Mouse (Mus musculus): ENCODE measurements around the gene Apobec3. TPM values are rescaled to one million over a fixed set of nuclear protein-coding genes. Genes with fewer than 3 reads are reported as not detected.

The Apobec3 gene
- polyA plus RNA-seq (2015; fragmentation: Nextera tagmentation; extraction: Ambion mirVana) = 30.0 and 38.5 TPM in 2 replicates

DNA sequence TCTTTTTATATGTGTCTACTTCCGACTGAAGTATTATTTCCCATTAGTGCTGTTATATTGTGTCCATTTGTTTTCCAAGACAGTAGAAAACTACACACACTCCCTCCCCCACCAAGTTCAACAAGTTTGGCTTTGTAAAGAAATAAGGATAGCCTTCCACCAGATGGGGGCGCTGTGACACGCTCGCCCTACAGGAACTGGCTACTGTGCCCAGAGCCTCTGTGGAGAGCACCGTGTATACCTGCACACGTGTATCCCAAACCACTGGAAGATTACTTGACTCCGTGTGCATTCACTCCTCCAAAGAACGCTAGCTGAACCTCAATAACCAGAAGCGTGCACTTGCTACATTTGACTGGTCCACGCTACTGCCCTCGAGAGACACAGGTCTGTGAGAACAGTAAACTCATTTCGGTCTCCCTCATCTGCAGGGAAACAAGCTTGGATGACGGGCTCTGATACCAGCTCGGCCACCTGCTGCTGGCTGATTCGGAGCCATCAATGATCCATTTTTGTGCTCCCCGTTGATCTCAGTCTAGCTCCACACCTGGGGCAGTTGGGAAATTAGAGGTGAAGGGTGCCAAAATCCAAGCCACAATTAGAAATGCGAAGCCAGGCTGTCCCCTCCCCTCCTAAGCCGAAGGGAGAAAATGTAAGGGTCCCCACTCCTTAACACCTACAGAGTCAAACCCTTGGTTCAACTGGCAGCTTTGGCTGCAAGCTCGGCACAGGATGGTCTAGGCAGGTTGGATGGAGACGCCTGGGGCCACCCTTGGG is at the start of gene Apobec3:
TSS of gene Apobec3 (plus strand) at position 224 of the 777 bp plus-strand sequence.
- peak; percentile 50; the same call in 1 of the 2 replicates for ATAC-seq (ENCODE audit: borderline replicate concordance, extremely low read depth, low FRiP score, low TSS enrichment)
- Histone ChIP-seq H3K9ac (peak within 1 kb of the TSS; percentile 56), H3K4me1 (peaks cover 13% of the 10 kb centered on the region; the same call in 1 of the 2 replicates), H3K27me3 (no peaks in the 10 kb centered on the region), H3K4me2 (peak within 1 kb of the TSS; percentile 60), H3K9me3 (no peaks in the 10 kb centered on the region), H3K27ac (peak within 1 kb of the TSS; percentile 85), H3K4me3 (peak within 1 kb of the TSS; percentile 53), H3K36me3 (no peaks in the 10 kb centered on the region)
- WGBS = 3% methylated on average over 20 of the region's 20 CpGs

DNA sequence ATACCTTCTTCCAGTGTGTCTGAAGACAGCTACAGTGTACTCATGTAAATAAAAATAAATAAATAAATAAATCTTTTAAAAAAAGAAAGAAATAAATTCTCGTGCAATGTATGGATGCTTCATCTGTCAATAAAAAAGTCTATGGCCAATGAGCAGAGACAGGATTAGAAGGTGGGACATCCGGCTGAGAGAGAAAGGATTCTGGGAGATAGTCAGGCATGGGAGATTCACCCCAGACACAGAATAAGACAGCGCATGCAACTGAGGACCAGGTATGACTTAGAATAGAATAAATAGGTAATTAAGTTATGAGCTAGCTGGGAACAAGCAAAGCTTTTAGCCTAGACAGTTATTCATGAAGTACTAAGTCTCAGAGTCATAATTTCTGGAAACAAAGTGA is 48.5 kb upstream of the Apobec3 start:
- ATAC-seq (ENCODE audit: borderline replicate concordance, extremely low read depth, low FRiP score, low TSS enrichment) = no peak
- no peak overlapping the region for H3K4me3 ChIP-seq
- H3K4me2 ChIP-seq = no peak overlapping the region
- H3K27ac ChIP-seq = no peak overlapping the region
- H3K27me3 ChIP-seq = no peaks in the 10 kb centered on the region
- peaks cover 10% of the 10 kb centered on the region for H3K4me1 ChIP-seq
- H3K9me3 ChIP-seq = no peaks in the 10 kb centered on the region
- no peak overlapping the region for H3K9ac ChIP-seq
- 79% methylated on average over 3 of the region's 3 CpGs for WGBS
- H3K36me3 ChIP-seq = no peaks in the 10 kb centered on the region

DNA sequence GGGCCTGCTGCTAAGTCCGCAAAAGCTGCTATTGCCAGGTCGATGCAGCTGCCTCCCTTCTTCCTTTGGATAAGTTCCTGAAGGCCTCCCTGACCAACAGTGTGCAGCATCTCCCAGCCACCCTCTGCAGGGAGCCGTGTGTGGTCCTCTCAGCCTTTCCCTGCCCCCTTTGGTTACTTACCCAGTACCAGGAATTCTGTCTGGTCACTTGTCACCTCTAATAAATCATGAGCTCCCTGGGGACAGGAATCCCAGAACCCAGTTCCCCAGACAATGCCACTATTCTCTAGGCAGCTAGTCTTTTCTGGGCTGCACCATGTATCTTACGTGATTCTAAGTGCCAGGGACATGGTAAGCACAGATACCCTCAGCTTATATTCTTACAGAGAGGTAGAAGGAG is 45.5 kb upstream of the Apobec3 start:
- Histone ChIP-seq H3K27me3 (no peaks in the 10 kb centered on the region), H3K36me3 (no peaks in the 10 kb centered on the region), H3K4me2 (no peak overlapping the region), H3K4me1 (peaks cover 10% of the 10 kb centered on the region), H3K9me3 (no peaks in the 10 kb centered on the region), H3K4me3 (no peak overlapping the region), H3K27ac (no peak overlapping the region), H3K9ac (no peak overlapping the region)
- no peak for ATAC-seq (ENCODE audit: borderline replicate concordance, extremely low read depth, low FRiP score, low TSS enrichment)
- WGBS = 59% methylated on average over 4 of the region's 4 CpGs

DNA sequence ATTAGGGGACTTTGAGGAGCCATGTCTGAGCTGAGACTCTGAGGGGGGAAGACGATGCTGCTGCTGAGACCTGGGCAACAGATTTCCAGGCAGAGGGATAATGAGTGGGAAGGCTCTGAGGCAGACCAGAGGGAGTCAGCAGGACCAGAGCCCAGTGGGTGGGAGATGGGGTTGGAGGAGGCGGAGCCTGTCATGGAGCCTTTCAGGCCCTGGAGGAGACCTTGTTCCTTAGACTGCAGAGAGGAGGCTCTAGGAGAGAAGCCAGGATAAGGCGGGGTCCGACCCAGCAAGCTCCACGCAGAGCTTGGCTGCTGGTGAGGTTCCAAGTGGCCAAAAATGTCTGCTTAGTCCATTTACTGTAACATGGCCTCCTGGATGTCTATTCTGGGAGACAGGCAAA is 44.4 kb upstream of the Apobec3 start:
- Histone ChIP-seq H3K4me2 (no peak overlapping the region), H3K27me3 (no peaks in the 10 kb centered on the region), H3K9me3 (no peaks in the 10 kb centered on the region), H3K4me1 (peaks cover 10% of the 10 kb centered on the region), H3K9ac (no peak overlapping the region), H3K4me3 (no peak overlapping the region), H3K27ac (0 out of 2 replicates have a peak overlapping the region, but pooled peaks have one; percentile 18), H3K36me3 (no peaks in the 10 kb centered on the region)
- WGBS = 34% methylated on average over 5 of the region's 5 CpGs
- peak; percentile 81 for ATAC-seq (ENCODE audit: borderline replicate concordance, extremely low read depth, low FRiP score, low TSS enrichment)

DNA sequence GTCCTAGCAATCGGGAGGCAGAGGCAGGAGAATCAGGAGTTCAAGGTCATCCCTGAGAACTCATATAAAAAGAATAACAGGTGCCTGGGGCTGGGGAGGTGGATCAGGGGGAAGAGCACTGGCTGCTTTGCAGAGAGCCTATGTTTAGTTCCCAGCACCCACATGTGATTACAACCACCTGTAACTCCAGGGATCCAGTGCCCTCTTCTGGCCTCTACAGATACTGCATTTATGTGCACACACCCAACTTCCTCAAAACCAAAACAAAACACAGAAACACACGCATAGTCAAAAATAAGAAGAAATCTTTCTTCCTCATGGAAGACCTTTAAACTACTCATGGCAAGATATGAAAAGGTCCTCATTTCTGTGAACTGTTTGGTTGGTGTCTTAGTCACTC is 41.3 kb upstream of the Apobec3 start:
- Histone ChIP-seq H3K4me2 (no peak overlapping the region), H3K9me3 (no peaks in the 10 kb centered on the region), H3K36me3 (no peaks in the 10 kb centered on the region), H3K9ac (no peak overlapping the region), H3K27ac (no peak overlapping the region), H3K27me3 (no peaks in the 10 kb centered on the region), H3K4me1 (peaks cover 10% of the 10 kb centered on the region), H3K4me3 (no peak overlapping the region)
- 86% methylated on average over 2 of the region's 2 CpGs for WGBS
- ATAC-seq (ENCODE audit: borderline replicate concordance, extremely low read depth, low FRiP score, low TSS enrichment) = no peak

- no peak for ATAC-seq (ENCODE audit: borderline replicate concordance, extremely low read depth, low FRiP score, low TSS enrichment)
- WGBS = 64% methylated on average over 5 of the region's 5 CpGs
These were observed 32.5 kb upstream of the Apobec3 start for GRCm38 (mm10) chr15:79858979-79859378.

DNA sequence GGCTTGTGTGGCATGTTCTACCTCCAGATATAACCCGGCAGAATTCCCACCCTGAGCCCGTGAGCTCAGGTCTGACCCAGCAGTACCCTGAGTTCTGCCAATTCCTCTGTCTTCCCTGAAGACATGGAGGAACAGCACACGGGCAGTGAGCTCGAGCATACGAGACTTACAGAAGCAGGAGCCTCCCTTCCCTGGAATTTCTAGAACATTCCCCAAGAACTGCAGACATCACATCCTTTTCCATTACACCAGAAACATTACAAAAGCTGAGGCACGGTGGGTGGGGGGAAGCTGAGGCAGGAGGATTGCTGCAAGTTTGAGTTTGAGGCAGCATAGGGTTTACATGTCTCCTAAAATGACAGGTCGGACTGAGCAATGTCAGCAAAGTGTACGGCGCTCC is 31.6 kb upstream of the Apobec3 start:
- WGBS = 82% methylated on average over 9 of the region's 9 CpGs
- ATAC-seq (ENCODE audit: borderline replicate concordance, extremely low read depth, low FRiP score, low TSS enrichment) = no peak
- Histone ChIP-seq H3K9me3 (no peaks in the 10 kb centered on the region), H3K4me1 (no peaks in the 10 kb centered on the region), H3K4me2 (no peak overlapping the region), H3K36me3 (no peaks in the 10 kb centered on the region), H3K4me3 (no peak overlapping the region), H3K27ac (no peak overlapping the region), H3K9ac (no peak overlapping the region), H3K27me3 (no peaks in the 10 kb centered on the region)

More at GRCm38 (mm10) chr15:79858979-79859378, 32.5 kb upstream of the Apobec3 start:
- no peak overlapping the region for H3K27ac ChIP-seq
- no peaks in the 10 kb centered on the region for H3K27me3 ChIP-seq
- H3K4me2 ChIP-seq = no peak overlapping the region
- H3K4me3 ChIP-seq = no peak overlapping the region
- H3K4me1 ChIP-seq = no peaks in the 10 kb centered on the region
- no peak overlapping the region for H3K9ac ChIP-seq
- no peaks in the 10 kb centered on the region for H3K9me3 ChIP-seq
- H3K36me3 ChIP-seq = no peaks in the 10 kb centered on the region

GRCm38 (mm10) chr15:79867260-79868002 is 24.0 kb upstream of the Apobec3 start:
- H3K9ac ChIP-seq = no peak overlapping the region
- 78% methylated on average over 3 of the region's 3 CpGs for WGBS
- H3K4me1 ChIP-seq = no peaks in the 10 kb centered on the region
- no peak for ATAC-seq (ENCODE audit: borderline replicate concordance, extremely low read depth, low FRiP score, low TSS enrichment)
- H3K27ac ChIP-seq = no peak overlapping the region
- no peaks in the 10 kb centered on the region for H3K36me3 ChIP-seq
- no peaks in the 10 kb centered on the region for H3K27me3 ChIP-seq
- no peak overlapping the region for H3K4me2 ChIP-seq
- no peaks in the 10 kb centered on the region for H3K9me3 ChIP-seq
- no peak overlapping the region for H3K4me3 ChIP-seq

DNA sequence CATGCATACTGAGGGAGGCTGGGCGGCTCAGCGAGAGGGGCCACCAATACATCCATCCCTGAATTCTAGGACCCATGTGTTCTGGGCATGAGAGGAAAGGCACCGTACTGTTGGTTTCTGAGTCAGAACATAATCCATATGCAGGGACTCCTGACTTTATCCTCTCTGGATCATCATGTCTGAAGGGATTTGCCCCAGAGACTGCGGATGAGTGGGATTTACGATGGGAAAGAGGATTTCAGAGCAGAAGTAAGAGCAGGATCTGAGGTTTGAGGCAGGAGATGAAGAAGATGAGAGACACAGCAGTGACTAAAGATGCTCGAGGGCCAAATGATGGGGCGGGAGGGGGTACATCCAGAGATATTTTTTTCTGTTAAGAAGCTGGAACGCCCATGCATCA is 17.9 kb upstream of the Apobec3 start:
- Histone ChIP-seq H3K27me3 (no peaks in the 10 kb centered on the region), H3K4me3 (no peak overlapping the region), H3K36me3 (no peaks in the 10 kb centered on the region), H3K9ac (no peak overlapping the region), H3K4me1 (peaks cover 7% of the 10 kb centered on the region; the same call in 1 of the 2 replicates), H3K9me3 (no peaks in the 10 kb centered on the region), H3K4me2 (no peak overlapping the region), H3K27ac (no peak overlapping the region)
- 86% methylated on average over 8 of the region's 8 CpGs for WGBS
- ATAC-seq (ENCODE audit: borderline replicate concordance, extremely low read depth, low FRiP score, low TSS enrichment) = no peak

DNA sequence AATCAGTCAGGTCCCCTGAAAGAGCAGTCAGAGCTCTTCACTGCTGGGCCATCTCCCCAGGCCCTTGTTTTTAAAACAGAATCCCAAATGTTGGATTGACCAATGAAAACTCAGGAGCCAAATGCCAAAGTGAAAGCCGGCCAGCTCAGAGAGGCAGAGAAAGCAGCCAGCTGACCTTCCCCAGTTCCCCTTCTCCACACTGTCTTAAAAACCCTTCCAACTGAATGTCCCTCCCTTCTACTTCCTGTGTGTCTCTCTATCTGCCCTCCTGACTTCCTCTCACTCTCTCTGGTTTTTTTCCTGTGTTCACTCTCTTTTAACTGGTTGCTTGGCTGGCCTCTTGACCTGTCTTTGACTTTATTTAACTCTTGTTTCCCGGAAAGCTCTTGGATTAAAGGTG is 17.5 kb upstream of the Apobec3 start:
- ATAC-seq (ENCODE audit: borderline replicate concordance, extremely low read depth, low FRiP score, low TSS enrichment) = no peak
- H3K36me3 ChIP-seq = no peaks in the 10 kb centered on the region
- no peak overlapping the region for H3K27ac ChIP-seq
- no peak overlapping the region for H3K4me3 ChIP-seq
- no peak overlapping the region for H3K9ac ChIP-seq
- no peaks in the 10 kb centered on the region for H3K9me3 ChIP-seq
- H3K4me2 ChIP-seq = no peak overlapping the region
- 51% methylated on average over 2 of the region's 2 CpGs for WGBS
- no peaks in the 10 kb centered on the region for H3K27me3 ChIP-seq
- H3K4me1 ChIP-seq = peaks cover 11% of the 10 kb centered on the region

GRCm38 (mm10) chr15:79875261-79875995 is 16.0 kb upstream of the Apobec3 start:
- no peak overlapping the region for H3K9ac ChIP-seq
- H3K27ac ChIP-seq = no peak overlapping the region
- H3K36me3 ChIP-seq = no peaks in the 10 kb centered on the region
- H3K27me3 ChIP-seq = no peaks in the 10 kb centered on the region
- no peak for ATAC-seq (ENCODE audit: borderline replicate concordance, extremely low read depth, low FRiP score, low TSS enrichment)
- 88% methylated on average over 18 of the region's 18 CpGs for WGBS
- H3K9me3 ChIP-seq = no peaks in the 10 kb centered on the region
- H3K4me3 ChIP-seq = no peak overlapping the region
- no peak overlapping the region for H3K4me2 ChIP-seq
- peaks cover 24% of the 10 kb centered on the region for H3K4me1 ChIP-seq

Measured in lung, embryonic 15.5 days (tissue).